Mouse (Mus musculus): ENCODE results near the gene Ssh3.

Ssh3 gene

DNA sequence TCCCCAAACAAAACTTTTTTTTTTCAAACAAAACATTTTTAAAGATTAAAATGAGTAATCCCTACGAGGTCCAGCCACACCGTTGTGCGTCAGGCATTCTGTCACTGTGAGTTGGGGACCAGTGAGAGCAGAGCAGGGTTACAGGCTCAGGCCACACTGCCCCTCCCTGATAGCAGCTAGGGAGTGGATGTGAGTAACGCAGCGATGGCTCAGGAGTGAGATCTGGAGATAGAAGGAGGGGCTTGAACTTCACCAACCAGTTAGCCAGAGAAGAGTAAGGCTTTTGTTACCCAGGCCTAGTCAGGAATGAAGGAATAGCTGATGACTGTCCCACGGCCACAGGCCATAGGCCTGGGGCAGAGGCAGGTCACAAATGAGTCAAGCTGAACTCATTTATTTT is 24.2 kb downstream of the Ssh3 start:
- no peak for DNase-seq (ENCODE audit: low read depth, low spot score)

DNA sequence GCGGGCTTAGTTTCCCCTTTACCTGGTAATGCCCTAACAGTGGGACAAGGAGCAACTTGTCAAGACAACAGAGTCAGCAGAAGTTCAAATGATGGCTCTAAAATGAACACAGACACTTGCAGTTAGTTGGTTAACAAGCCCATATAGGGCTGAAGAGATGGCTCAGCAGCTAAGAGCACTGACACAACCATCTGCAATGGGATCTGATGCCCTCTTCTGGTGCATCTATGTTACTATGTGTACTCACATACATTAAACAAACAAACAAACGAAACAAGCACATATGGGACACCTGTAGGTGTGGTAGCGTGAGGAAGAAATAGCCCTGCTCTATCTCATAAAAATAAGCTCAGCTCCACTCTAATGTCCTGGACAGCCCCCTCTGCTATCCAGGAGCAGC is 26.6 kb downstream of the Ssh3 start:
- DNase-seq (ENCODE audit: low read depth, low spot score): peak; percentile 55

DNA sequence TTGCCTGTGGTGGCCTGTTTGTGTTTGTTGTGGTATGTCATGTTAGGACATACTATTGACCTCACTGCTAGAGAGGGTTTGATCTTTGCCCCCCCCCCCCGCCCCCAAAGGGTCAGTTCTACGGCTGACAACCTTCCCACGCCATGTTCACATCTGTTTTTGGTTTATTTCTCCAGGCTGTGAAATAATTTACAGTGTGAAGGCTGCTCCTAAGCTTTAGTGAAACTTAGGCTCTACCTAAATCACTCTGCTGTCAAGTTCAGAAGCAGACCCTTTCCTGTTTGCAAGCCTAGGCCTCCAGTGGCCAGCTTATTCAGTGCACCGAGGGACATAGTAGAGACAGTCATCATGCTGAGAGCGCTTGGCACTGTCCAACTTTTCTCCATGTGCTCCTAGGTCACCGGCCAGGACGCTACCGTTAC is 28.7 kb downstream of the Ssh3 start:
- no peak for DNase-seq (ENCODE audit: low read depth, low spot score)

DNA sequence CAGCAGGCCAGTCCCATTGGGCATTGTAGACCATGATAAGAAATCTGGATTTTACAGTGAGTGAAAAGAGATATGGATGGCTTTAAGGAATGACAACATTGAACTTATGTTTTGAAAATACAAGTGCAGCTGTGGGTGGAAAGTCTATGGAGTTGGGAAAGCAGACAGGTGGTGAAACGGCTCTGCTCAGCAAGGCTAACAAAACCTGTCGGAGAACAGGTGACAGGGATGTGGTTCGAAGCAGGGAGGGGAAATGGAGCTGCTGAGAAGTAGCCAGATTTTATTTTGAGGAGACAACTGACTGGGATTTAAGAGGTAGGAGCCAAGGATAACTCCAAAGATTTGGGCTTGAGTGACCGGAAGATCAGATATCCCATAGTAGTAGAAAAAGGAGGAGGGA is 34.4 kb downstream of the Ssh3 start:
- no peak for DNase-seq (ENCODE audit: low read depth, low spot score)

DNA sequence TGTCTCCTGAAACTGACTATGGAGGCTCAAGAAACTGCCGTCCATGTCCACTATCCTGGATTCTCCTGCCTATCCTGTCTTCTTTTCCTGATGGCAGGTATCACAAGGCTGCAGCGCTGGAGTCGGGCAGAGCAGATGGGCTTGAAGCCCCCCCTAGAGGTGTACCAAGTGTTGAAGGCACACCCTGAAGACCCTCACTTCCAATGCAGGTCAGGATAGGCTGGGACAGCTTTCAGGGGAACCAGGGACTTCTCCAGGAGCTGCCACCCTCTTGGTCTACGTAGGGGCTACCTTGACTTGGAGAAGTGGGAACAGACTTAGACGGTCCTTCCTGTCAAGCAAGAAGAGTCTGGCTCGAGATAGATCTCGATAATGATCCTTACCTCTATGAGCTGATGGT is 36.3 kb downstream of the Ssh3 start:
- no peak for DNase-seq (ENCODE audit: low read depth, low spot score)

DNA sequence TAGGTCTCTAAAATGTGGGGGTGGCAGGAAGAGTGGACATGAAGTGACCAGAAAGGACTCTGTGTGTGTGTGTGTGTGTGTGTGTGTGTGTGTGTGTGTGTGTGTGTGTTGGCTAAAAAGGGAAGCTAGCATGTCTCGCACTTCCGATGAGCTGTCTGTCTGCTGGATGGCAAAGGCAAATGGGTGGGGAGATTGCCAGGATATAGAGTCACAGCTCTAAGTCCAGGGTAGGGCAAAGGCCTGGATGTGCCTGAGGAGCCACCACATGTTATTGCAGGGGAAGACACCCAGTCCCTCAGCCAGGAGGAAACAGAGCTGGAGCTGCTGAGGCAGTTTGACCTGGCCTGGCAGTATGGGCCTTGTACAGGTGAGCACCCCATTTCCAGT is 36.8 kb downstream of the Ssh3 start:
- DNase-seq (ENCODE audit: low read depth, low spot score): no peak

DNA sequence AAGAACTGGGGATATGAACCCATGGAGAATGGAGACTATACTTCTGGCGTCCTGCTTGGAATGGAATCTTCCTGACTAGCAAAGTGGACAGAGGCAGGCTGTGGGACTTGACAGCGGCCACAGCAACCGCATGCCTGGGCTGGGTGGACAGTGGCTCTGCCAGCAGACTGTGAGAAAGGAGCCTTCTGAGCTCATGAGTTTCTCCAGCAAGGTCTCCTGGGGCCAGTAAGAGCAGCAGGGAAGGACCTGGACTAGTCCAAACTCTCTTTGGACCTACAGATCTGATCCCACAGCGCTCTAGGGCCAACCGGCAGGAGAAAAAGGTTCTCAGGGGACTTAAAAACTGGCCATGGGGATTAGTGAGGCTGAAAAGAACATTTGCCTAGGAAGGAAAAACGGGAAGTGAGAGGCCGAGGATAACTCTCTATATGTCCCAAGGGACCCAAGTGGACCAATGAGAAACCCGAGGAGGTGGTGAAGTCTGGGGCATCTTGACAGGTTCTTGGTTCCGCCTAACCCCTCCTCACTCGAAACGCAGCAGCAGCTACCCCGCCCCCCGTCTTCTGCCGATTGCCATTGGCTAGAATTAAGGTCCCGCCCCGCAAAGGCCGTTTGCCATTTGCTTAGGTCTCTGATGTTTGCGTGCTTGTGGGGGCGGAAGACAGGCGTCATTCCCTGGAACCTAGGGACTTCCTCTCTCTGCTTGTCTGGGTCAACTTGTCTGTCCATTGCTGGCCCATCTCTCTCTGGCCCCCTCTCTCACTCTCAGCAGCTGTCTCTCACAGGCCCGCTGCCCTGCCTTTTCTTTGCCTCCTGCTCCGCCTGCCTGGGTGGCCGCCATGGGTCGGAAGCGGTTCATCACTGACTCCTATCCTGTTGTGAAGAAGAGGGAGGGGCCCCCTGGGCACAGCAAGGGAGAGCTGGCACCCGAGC is 37.5 kb downstream of the Ssh3 start, which contains the start of gene Pold4:
TSS of gene Pold4 (plus strand) at position 647 of the 933 bp plus-strand sequence.
- peak; percentile 97 for DNase-seq (ENCODE audit: low read depth, low spot score)

DNA sequence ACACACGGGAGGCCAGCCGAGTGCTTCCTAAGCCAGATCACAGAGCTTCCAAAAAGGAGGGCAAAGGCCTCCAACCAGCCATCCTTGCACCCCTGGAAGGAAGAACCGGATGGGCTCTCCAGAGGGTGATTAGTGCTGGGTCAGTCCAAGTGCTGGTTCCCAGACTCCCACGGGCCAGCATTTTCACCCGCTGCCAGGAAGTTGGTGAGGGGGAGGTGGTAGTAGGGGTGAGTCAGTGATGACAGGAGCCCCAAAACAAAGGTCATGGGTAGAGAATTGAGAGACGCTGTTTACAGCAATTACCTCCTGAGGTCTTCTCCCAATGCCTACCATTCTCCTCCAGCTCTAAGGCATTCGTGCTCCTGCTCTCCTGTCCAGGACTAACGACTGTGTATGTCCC is 38.6 kb downstream of the Ssh3 start:
- peak; percentile 53 for DNase-seq (ENCODE audit: low read depth, low spot score)

DNA sequence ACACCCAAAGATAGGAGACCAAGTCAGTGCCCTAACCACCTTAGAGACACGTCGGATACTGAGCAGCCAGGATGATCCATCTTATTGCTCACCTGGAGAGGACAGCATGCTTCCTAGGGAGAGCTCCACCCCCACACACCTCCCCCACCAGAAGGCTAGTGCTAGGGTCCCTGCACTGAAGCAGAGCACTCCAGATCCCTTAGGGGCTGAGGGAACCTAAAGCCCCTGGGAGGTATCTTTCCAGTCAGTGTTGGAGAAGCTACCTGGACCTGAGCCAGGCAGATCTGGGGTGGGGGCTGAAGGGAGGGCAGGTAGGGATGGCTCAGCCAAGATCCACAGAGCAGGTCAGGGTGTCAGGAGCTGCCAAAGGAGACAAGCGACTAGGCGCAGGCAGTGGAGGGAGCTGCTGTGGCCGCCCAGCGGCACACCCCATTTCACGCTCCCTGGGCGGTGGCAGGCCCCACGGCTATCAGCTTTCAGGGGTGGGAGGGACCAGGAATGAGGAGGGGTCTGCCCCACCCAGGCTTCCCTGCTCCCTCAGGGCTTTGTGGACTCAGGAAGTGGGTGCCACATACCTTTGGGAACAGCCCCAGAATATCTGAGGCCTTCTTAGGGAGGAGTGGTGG is 39.4 kb downstream of the Ssh3 start:
- no peak for DNase-seq (ENCODE audit: low read depth, low spot score)

DNA sequence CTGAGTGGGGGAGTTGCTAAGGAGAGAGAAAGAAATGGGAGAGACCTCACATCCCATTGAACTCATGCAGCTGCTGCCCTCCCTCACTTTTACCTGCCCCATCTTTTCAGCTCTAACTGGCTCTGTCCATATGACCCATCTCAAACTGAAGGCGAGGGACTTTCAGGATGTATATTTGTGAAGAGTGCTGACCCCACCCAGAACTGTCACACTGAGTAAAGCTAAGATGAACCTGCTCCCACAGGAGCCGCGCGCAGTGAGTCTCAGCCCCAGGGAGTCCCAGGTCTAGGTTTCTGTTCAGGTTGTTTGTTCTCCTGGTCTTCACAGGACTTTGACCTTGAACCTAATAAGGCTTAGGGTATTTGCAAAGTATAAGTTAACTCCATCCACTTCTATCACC is 40.1 kb downstream of the Ssh3 start:
- no peak for DNase-seq (ENCODE audit: low read depth, low spot score)

DNA sequence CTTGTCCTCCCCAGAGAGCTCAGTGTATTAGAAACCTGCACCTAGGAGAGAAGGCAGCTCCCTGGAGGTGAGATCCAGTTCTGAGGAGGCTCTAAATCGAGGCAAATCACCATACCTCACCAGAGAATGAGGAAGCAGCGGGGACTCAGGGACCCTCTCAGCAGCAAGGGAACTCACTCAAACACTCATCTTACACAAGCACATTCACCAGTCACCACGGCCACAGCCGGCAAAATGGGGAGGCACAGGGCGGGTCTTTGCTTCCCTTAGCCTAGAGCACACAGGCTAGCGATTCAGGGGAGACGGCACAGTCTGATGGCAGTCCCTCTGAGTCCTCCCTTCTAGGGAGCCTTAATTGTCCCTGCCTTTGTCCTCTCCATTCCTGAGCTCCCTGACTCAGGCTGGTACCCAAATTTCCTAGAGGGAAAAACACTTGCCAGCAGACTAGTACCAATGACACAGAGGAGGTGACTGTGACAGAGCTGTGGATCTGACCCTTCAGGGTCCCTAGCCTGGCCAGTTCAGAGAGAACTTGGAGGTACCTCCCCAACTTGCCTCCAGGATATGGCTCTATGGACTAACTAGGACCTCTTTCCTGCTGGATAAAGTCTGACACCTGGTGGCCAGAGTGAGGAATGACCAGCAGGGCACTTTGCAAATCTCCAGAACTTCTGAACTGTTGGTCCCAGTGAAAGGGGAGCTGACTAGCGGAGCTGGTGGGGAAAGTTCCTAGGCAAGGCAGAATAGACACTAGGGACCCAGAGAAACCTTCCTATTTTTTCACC is 40.9 kb downstream of the Ssh3 start:
- peak; percentile 87 for DNase-seq (ENCODE audit: low read depth, low spot score)

DNA sequence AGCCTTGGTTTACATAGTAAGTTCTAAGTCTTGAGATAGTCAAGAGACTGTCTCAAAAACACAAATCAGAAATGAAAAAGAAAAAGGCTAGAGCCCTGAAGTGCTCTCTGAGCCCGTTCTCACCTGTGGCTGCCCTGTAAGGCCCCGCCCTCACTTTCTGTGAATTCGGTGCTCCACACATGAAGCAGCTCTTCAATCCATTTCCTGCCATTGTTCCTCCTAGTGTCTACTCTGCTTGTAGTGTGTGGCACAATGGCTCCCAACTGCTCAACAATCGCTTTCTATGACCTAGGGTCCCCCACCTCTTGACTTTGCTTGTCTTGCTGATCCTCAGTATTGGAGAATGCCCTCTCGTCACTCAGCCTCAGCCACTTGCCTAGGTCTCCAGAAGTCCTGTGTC is 41.5 kb downstream of the Ssh3 start:
- peak; percentile 65 for DNase-seq (ENCODE audit: low read depth, low spot score)

DNA sequence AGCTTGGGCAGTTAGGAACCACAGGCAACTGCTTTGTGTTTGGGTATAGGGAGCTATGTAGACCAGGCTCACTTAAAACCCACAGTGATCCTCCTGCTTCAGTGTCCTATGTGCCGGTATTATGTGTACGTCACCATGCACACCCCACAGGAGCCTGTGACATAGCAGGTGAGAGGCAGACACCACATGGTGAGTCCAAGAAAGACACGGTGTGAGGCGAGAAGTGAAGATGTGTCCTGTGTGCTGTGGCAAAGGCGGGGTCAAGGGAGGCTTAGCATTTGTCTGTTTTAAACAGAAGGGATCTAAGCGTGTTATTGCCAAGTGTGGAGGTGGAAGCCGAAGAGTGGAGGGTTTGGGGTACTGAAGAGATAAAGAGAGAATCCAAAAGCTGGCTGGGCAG is 42.2 kb downstream of the Ssh3 start:
- DNase-seq (ENCODE audit: low read depth, low spot score): no peak

DNA sequence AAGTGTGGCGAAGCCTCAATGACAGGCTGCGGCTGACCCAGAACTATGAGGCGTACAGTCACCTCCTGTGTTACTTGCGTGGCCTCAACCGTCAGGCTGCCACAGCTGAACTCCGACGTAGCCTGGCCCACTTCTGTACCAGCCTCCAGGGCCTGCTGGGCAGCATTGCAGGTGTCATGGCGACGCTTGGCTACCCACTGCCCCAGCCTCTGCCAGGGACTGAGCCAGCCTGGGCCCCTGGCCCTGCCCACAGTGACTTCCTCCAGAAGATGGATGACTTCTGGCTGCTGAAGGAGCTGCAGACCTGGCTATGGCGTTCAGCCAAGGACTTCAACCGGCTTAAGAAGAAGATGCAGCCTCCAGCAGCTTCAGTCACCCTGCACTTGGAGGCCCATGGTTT is 46.8 kb downstream of the Ssh3 start:
- no peak for DNase-seq (ENCODE audit: low read depth, low spot score)

DNA sequence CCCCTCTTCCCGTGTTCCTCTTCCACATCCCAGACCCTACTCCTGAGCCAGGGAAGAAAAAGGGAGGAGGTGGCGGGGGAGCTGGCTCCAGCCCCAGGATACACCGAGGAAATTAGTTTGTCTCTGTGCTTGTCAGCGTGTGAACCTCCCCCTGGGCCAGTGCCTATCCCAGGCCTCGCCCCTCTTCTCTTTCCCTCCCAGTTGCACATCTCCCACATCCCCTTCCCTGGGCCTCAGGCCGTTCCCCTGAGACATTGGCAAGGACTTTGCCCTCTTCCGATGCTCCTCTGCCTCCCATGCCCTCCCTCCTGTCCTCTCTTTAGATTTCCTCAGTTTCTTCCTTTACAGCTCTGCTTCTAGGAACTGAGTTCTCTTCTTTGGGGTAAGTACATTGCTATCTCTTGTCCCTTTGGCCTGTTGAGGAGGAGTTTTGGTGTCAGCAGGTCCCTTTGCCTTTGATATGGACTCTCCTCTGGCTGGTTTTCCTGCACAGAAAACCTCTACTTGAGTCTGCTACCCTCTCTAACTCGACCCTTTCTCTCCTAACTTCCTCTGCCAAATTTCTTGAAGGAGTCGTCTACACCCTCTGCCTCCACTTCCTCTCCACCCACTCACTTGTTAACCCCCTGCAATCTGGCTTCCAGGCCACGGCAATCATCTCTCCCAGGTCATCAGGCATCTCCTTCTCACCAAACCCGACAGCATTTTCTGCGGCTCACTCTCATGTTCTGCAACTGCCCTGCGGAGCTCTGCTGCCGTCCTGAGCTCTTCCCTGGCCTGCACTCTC is 47.8 kb downstream of the Ssh3 start:
- peak; percentile 41 for DNase-seq (ENCODE audit: low read depth, low spot score)

DNA sequence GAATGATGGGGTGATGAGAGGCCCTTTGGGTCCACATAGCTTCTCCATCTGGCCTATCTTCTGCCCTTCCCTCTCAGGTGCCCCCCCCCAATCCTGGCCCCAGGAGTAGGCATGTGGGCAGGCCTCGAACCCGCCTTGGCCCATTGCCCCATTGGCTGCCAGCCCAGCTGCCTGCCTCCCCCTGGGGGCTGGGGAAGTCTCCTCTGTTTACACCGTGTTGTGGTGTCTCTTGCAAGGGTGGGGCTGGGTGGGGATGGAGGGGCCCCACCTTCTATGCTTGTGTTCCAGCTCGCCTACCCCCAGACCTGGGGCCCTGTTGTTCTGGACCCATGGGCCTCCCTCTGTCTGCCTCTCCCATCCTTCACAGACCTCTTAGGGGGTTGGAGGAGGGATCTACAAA is 48.6 kb downstream of the Ssh3 start:
- DNase-seq (ENCODE audit: low read depth, low spot score): no peak

DNA sequence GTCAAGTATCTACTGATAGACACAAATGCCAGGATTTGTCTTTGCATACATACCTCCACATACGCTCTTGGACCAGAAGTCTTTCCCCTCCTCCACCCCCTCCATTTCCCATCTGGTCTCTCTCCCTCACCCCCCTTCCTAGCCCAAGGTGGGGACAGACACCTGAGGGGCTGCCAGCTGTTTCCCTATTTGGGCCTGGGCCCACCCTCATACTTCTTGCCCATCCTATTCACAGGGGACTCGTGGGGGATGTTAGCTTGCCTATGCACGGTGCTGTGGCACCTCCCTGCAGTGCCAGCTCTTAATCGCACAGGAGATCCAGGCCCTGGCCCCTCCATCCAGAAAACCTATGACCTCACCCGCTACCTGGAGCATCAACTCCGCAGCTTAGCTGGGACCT is 49.0 kb downstream of the Ssh3 start:
- no peak for DNase-seq (ENCODE audit: low read depth, low spot score)

DNA sequence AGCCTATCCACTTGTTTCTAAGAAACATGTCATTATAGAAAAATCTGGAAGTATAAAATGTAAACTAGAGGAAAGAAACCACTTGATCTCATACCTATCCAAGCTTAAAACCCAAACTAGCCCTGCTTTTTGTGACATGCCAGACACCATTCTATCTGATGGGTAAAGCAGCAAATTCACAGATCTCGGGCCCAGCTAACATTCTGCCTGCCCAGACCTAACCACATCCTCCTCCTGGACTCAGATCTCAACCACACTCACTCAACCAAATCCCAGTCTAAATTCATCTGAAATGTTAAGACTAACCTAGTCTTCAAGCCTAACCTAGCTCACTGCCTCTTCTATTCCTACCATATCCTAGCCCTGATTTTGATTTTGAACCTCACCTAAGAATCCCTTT is 50.2 kb downstream of the Ssh3 start:
- DNase-seq (ENCODE audit: low read depth, low spot score): peak; percentile 62

DNA sequence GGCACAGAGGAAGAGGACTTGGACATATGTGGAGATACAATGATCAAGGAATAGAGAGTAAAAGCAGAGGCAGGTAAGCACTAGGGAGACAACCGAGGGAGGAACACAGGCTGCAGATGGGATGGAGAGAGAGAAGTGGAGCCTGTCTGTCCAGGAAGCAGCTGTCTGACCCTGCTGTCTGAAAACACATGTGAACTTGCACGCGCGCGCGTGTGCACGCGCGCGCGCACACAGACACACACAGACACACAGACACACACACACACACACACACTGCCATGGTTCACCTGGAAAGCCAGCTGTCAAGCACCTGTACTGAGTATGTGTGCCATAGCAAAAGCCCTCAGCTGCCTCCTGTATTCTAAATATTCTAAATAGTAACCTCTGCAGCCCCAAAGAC is 50.7 kb downstream of the Ssh3 start:
- peak; percentile 21 for DNase-seq (ENCODE audit: low read depth, low spot score)

DNA sequence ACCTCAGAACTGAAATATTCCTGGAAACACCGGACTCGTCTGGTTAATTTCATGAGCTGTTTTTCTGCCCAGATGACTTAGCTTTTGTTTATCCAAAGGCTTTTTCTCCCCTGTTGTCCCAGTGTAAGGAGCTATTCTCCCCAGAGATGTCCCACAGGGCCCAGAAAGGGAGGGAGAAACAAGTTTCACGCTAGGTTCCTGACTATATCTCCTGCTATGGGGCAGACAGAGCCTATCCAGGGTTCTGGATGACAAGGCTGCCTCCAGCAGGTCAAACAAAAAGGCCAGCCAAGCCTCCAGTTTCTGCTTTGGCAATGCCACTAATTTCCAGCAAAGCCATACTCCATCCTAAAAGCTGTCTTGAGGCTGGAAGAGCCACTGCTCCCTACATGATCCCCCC is 51.1 kb downstream of the Ssh3 start:
- no peak for DNase-seq (ENCODE audit: low read depth, low spot score)

DNA sequence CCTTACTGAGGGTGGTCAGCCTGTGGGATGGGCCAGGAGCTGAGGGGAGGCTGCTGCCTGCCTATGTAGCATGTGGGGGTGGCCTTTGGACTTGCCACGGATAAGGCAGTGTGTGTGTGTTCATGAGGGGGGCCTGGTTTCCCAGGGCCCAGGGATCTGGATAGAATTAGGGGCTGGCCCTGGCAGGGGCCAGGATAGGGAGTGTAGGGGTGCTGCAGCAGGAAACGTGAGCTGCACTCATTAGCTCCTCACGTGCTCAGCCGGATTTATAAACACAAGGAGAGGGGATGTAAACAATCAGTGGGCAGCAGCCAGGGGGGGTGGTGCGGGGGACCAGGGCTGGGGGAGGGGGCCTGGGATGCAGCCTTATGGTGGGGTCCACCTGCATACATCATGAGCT is 51.8 kb downstream of the Ssh3 start:
- peak; percentile 4 for DNase-seq (ENCODE audit: low read depth, low spot score)
